Mouse (Mus musculus) forebrain, embryonic 11.5 days (tissue): ENCODE results near the gene Sobp. TPM values are rescaled to one million over a fixed set of nuclear protein-coding genes. Genes with fewer than 3 reads are reported as not detected.

Source experiments
- ATAC-seq: fragments of 200-750 bp; cut with Nextera tagmentation; replicated peaks from 2 replicates; pipeline ENCODE4 v1.8.0; 2017; ENCODE audit warnings: moderate TSS enrichment; ENCODE audit not compliant: low FRiP score
- DNase-seq: peaks from one replicate; pipeline ENCODE4 v3.0.0-alpha.2; 2017; ENCODE audit warnings: low spot score
- H3K27ac ChIP-seq: fragments of 300-500 bp; sonication (generic); 2 replicates; pipeline ENCODE4 v1.5.1; 2014; ENCODE audit warnings: low read depth, low read length
- H3K27me3 ChIP-seq: fragments of 300-500 bp; sonication (generic); 2 replicates; pipeline ENCODE4 v1.6.1; 2014; ENCODE audit warnings: mild to moderate bottlenecking, low read length, mixed read lengths; ENCODE audit not compliant: control insufficient read depth, insufficient read depth
- H3K36me3 ChIP-seq: fragments of 300-500 bp; sonication (generic); 2 replicates; pipeline ENCODE4 v1.6.1; 2014; ENCODE audit warnings: mild to moderate bottlenecking, low read length, moderate library complexity, mixed read lengths; ENCODE audit not compliant: control insufficient read depth, insufficient read depth
- H3K4me1 ChIP-seq: fragments of 300-500 bp; sonication (generic); replicated peaks from 2 replicates; pipeline ENCODE4 v1.6.1; 2014; ENCODE audit warnings: low read length, mixed read lengths; ENCODE audit not compliant: control insufficient read depth, insufficient read depth
- H3K4me2 ChIP-seq: fragments of 300-500 bp; sonication (generic); 2 replicates; pipeline ENCODE4 v1.6.1; 2014; ENCODE audit warnings: low read depth, mild to moderate bottlenecking, low read length, moderate library complexity, mixed read lengths; ENCODE audit not compliant: severe bottlenecking
- H3K4me3 ChIP-seq: fragments of 300-500 bp; sonication (generic); 2 replicates; pipeline ENCODE4 v1.5.1; 2014; ENCODE audit warnings: low read depth, low read length
- H3K9ac ChIP-seq: fragments of 300-500 bp; sonication (generic); 2 replicates; pipeline ENCODE4 v1.6.1; 2014; ENCODE audit warnings: low read length
- H3K9me3 ChIP-seq: fragments of 300-500 bp; sonication (generic); 2 replicates; pipeline ENCODE4 v1.6.1; 2016; ENCODE audit warnings: low read length, mixed read lengths; ENCODE audit not compliant: control insufficient read depth
- WGBS: fragments of 180-500 bp; shearing (Covaris S2); extraction: QIAGEN DNeasy Blood & Tissue Kit; methylation state at CpG from one replicate; pipeline ENCODE4 v1.1.7; 2014; 5-methylcytosine and 5-hydroxymethylcytosine counted together
- polyA plus RNA-seq: library from polyadenylated mRNA; unstranded; fragments of >200 nt; fragmentation: Nextera tagmentation; extraction: Ambion mirVana; gene quantifications from 2 replicates; pipeline ENCODE4 v1.2.1, GENCODE M21; 2014

Sobp gene
- polyA plus RNA-seq, 1 experiment from 2014 or later = 5.5 TPM

- ATAC-seq (no peak), DNase-seq (no peak)
- H3K9me3 ChIP-seq = no peaks in the 10 kb centered on the region
- H3K4me1 ChIP-seq = 0 out of 2 replicates have a peak, but pooled peaks cover 4% of the 10 kb centered on the region
- WGBS = 62% methylated on average over 8 of the region's 8 CpGs
- H3K4me3 ChIP-seq = no peak overlapping the region
- no peak overlapping the region for H3K9ac ChIP-seq
- no peaks in the 10 kb centered on the region for H3K36me3 ChIP-seq
- no peak overlapping the region for H3K4me2 ChIP-seq
- H3K27me3 ChIP-seq = no peaks in the 10 kb centered on the region
- peak overlapping the region; percentile 7; the same call in 1 of the 2 replicates for H3K27ac ChIP-seq
These were observed 101.0 kb downstream of the Sobp start for GRCm38 (mm10) chr10:43073281-43073680.

GRCm38 (mm10) chr10:43070893-43071292 is 103.4 kb downstream of the Sobp start:
- WGBS = 89% methylated on average over 6 of the region's 6 CpGs
- no peak for ATAC-seq

GRCm38 (mm10) chr10:43065331-43065730 is 109.0 kb downstream of the Sobp start:
- no peak for DNase-seq
- no peak overlapping the region for H3K4me3 ChIP-seq
- no peaks in the 10 kb centered on the region for H3K9me3 ChIP-seq
- H3K4me1 ChIP-seq = no peaks in the 10 kb centered on the region
- 97% methylated on average over 7 of the region's 7 CpGs for WGBS
- H3K27me3 ChIP-seq = no peaks in the 10 kb centered on the region
- H3K9ac ChIP-seq = no peak overlapping the region
- H3K27ac ChIP-seq = no peak overlapping the region
- H3K36me3 ChIP-seq = no peaks in the 10 kb centered on the region
- ATAC-seq = no peak
- no peak overlapping the region for H3K4me2 ChIP-seq

More at GRCm38 (mm10) chr10:43070893-43071292, 103.4 kb downstream of the Sobp start:
- H3K9ac ChIP-seq = no peak overlapping the region
- DNase-seq = no peak
- H3K4me3 ChIP-seq = no peak overlapping the region
- no peaks in the 10 kb centered on the region for H3K9me3 ChIP-seq
- H3K4me2 ChIP-seq = no peak overlapping the region
- no peaks in the 10 kb centered on the region for H3K27me3 ChIP-seq
- H3K4me1 ChIP-seq = 0 out of 2 replicates have a peak, but pooled peaks cover 4% of the 10 kb centered on the region
- H3K36me3 ChIP-seq = no peaks in the 10 kb centered on the region
- no peak overlapping the region for H3K27ac ChIP-seq

- H3K27ac ChIP-seq = no peak overlapping the region
- no peak overlapping the region for H3K9ac ChIP-seq
- H3K9me3 ChIP-seq = no peaks in the 10 kb centered on the region
- H3K36me3 ChIP-seq = no peaks in the 10 kb centered on the region
- 86% methylated on average over 11 of the region's 11 CpGs for WGBS
- no peak overlapping the region for H3K4me3 ChIP-seq
- ATAC-seq = no peak
- H3K27me3 ChIP-seq = no peaks in the 10 kb centered on the region
- no peak for DNase-seq
- no peaks in the 10 kb centered on the region for H3K4me1 ChIP-seq
- H3K4me2 ChIP-seq = no peak overlapping the region
These were observed 112.7 kb downstream of the Sobp start for GRCm38 (mm10) chr10:43061519-43062105.

- H3K36me3 ChIP-seq = no peaks in the 10 kb centered on the region
- no peak overlapping the region for H3K4me2 ChIP-seq
- no peak for ATAC-seq
These were observed 118.9 kb downstream of the Sobp start for GRCm38 (mm10) chr10:43055405-43055804.

GRCm38 (mm10) chr10:43054776-43055175 is 119.6 kb downstream of the Sobp start:
- no peak overlapping the region for H3K27ac ChIP-seq
- no peak overlapping the region for H3K9ac ChIP-seq
- H3K9me3 ChIP-seq = no peaks in the 10 kb centered on the region
- H3K4me3 ChIP-seq = no peak overlapping the region
- WGBS = 86% methylated on average over 8 of the region's 8 CpGs
- no peak overlapping the region for H3K4me2 ChIP-seq
- H3K36me3 ChIP-seq = no peaks in the 10 kb centered on the region
- no peak for ATAC-seq
- H3K27me3 ChIP-seq = no peaks in the 10 kb centered on the region
- no peak for DNase-seq
- 0 out of 2 replicates have a peak, but pooled peaks cover 2% of the 10 kb centered on the region for H3K4me1 ChIP-seq

More at GRCm38 (mm10) chr10:43055405-43055804, 118.9 kb downstream of the Sobp start:
- Histone ChIP-seq H3K9me3 (no peaks in the 10 kb centered on the region), H3K9ac (no peak overlapping the region), H3K27ac (no peak overlapping the region), H3K27me3 (no peaks in the 10 kb centered on the region), H3K4me1 (0 out of 2 replicates have a peak, but pooled peaks cover 2% of the 10 kb centered on the region), H3K4me3 (no peak overlapping the region)
- no peak for DNase-seq
- 86% methylated on average over 2 of the region's 2 CpGs for WGBS

GRCm38 (mm10) chr10:43053861-43054560 is 120.3 kb downstream of the Sobp start:
- DNase-seq (no peak), ATAC-seq (no peak)
- 71% methylated on average over 10 of the region's 10 CpGs for WGBS
- Histone ChIP-seq H3K4me1 (0 out of 2 replicates have a peak, but pooled peaks cover 2% of the 10 kb centered on the region), H3K9me3 (no peaks in the 10 kb centered on the region), H3K4me3 (no peak overlapping the region), H3K27me3 (no peaks in the 10 kb centered on the region), H3K27ac (no peak overlapping the region), H3K9ac (no peak overlapping the region), H3K36me3 (no peaks in the 10 kb centered on the region), H3K4me2 (no peak overlapping the region)

GRCm38 (mm10) chr10:43052462-43052861 is 121.9 kb downstream of the Sobp start:
- Histone ChIP-seq H3K4me3 (no peak overlapping the region), H3K27me3 (no peaks in the 10 kb centered on the region), H3K4me2 (no peak overlapping the region), H3K36me3 (no peaks in the 10 kb centered on the region), H3K4me1 (0 out of 2 replicates have a peak, but pooled peaks cover 2% of the 10 kb centered on the region), H3K9me3 (no peaks in the 10 kb centered on the region), H3K27ac (no peak overlapping the region), H3K9ac (no peak overlapping the region)
- no peak for ATAC-seq
- WGBS = 50% methylated on average over 5 of the region's 5 CpGs
- DNase-seq = peak; percentile 72
